Mouse (Mus musculus): ENCODE measurements at regions not wholly inside any gene's neighbourhood (a gene's known extent, or its start where the extent isn't known, plus 50 kb on each side); places are given as distances from the start of the nearest gene placed in this dataset.

GRCm38 (mm10) chr5:112143993-112144621 is 108.2 kb downstream of the Cryba4 start:
- no peak for ATAC-seq (replicated peaks; ENCODE audit: low read depth, poor library complexity, severe bottlenecking)

GRCm38 (mm10) chr5:112153675-112154085 is 98.6 kb downstream of the Cryba4 start:
- ATAC-seq (replicated peaks; ENCODE audit: low read depth, poor library complexity, severe bottlenecking) = peak; percentile 94

- ATAC-seq (replicated peaks; ENCODE audit: low read depth, poor library complexity, severe bottlenecking) = no peak
Observed at GRCm38 (mm10) chr5:112154650-112155049, 97.7 kb downstream of the Cryba4 start.

- no peak for ATAC-seq (replicated peaks; ENCODE audit: low read depth, poor library complexity, severe bottlenecking)
Observed at GRCm38 (mm10) chr5:112155051-112155450, 97.3 kb downstream of the Cryba4 start.

GRCm38 (mm10) chr5:112156005-112156404 is 96.3 kb downstream of the Cryba4 start:
- ATAC-seq (replicated peaks; ENCODE audit: low read depth, poor library complexity, severe bottlenecking) = no peak

GRCm38 (mm10) chr5:112166410-112167175 is 85.7 kb downstream of the Cryba4 start:
- ATAC-seq (replicated peaks; ENCODE audit: low read depth, poor library complexity, severe bottlenecking) = no peak

GRCm38 (mm10) chr5:112167790-112168189 is 84.5 kb downstream of the Cryba4 start:
- no peak for ATAC-seq (replicated peaks; ENCODE audit: low read depth, poor library complexity, severe bottlenecking)

- ATAC-seq (replicated peaks; ENCODE audit: low read depth, poor library complexity, severe bottlenecking) = no peak
Observed at GRCm38 (mm10) chr5:112171325-112171724, 81.0 kb downstream of the Cryba4 start.

GRCm38 (mm10) chr5:112179213-112180057 is 72.9 kb downstream of the Cryba4 start:
- ATAC-seq (replicated peaks; ENCODE audit: low read depth, poor library complexity, severe bottlenecking) = peak; percentile 96

- no peak for ATAC-seq (replicated peaks; ENCODE audit: low read depth, poor library complexity, severe bottlenecking)
Observed at GRCm38 (mm10) chr5:112182775-112183174, 69.5 kb downstream of the Cryba4 start.

- ATAC-seq (replicated peaks; ENCODE audit: low read depth, poor library complexity, severe bottlenecking) = peak; percentile 65
Observed at GRCm38 (mm10) chr5:112195667-112196066, 56.7 kb downstream of the Cryba4 start.
